Mouse (Mus musculus) limb, embryonic 11.5 days (tissue): ENCODE measurements at regions not wholly inside any gene's neighbourhood (a gene's known extent, or its start where the extent isn't known, plus 50 kb on each side); places are given as distances from the start of the nearest gene placed in this dataset.
"Not testable (repeated sequence)": the region's sequence is repeated elsewhere in the genome, so short reads cannot be mapped to it uniquely, and the experiment has no call there.

Experiments
- ATAC-seq: fragments of 200-750 bp; cut with Nextera tagmentation; 2 replicates; pipeline ENCODE4 v1.8.0; 2017; ENCODE audit warnings: low read depth; ENCODE audit not compliant: insufficient number of reproducible peaks, low FRiP score, low TSS enrichment
- DNase-seq: peaks from one replicate; pipeline ENCODE4 v3.0.0-alpha.2; 2015; ENCODE audit warnings: low spot score
- H3K27ac ChIP-seq: fragments of 300-500 bp; sonication (generic); replicated peaks from 2 replicates; pipeline ENCODE4 v1.5.1; 2014; ENCODE audit warnings: low read depth, mild to moderate bottlenecking, low read length
- H3K27me3 ChIP-seq: fragments of 300-500 bp; sonication (generic); 2 replicates; pipeline ENCODE4 v1.6.1; 2014; ENCODE audit warnings: mild to moderate bottlenecking, low read length, mixed read lengths; ENCODE audit not compliant: control insufficient read depth, insufficient read depth
- H3K36me3 ChIP-seq: fragments of 300-500 bp; sonication (generic); 2 replicates; pipeline ENCODE4 v1.6.1; 2014; ENCODE audit warnings: mild to moderate bottlenecking, low read length, moderate library complexity, mixed read lengths; ENCODE audit not compliant: control insufficient read depth, insufficient read depth
- H3K4me1 ChIP-seq: fragments of 300-500 bp; sonication (generic); 2 replicates; pipeline ENCODE4 v1.6.1; 2014; ENCODE audit warnings: low read length, mixed read lengths; ENCODE audit not compliant: control insufficient read depth, insufficient read depth
- H3K4me2 ChIP-seq: fragments of 300-500 bp; sonication (generic); 2 replicates; pipeline ENCODE4 v1.6.1; 2014; ENCODE audit warnings: low read depth, mild to moderate bottlenecking, moderate library complexity; ENCODE audit not compliant: severe bottlenecking
- H3K4me3 ChIP-seq: fragments of 300-500 bp; sonication (generic); 2 replicates; pipeline ENCODE4 v1.5.1; 2014; ENCODE audit warnings: low read depth, low read length
- H3K9ac ChIP-seq: fragments of 300-500 bp; sonication (generic); 2 replicates; pipeline ENCODE4 v1.6.1; 2014; ENCODE audit warnings: mild to moderate bottlenecking, low read length
- H3K9me3 ChIP-seq: fragments of 300-500 bp; sonication (generic); 2 replicates; pipeline ENCODE4 v1.6.1; 2016; ENCODE audit warnings: low read length; ENCODE audit not compliant: control insufficient read depth
- WGBS: fragments of 180-500 bp; shearing (Covaris S2); extraction: QIAGEN DNeasy Blood & Tissue Kit; methylation state at CpG from one replicate; pipeline ENCODE4 v1.1.7; 2014; 5-methylcytosine and 5-hydroxymethylcytosine counted together

DNA sequence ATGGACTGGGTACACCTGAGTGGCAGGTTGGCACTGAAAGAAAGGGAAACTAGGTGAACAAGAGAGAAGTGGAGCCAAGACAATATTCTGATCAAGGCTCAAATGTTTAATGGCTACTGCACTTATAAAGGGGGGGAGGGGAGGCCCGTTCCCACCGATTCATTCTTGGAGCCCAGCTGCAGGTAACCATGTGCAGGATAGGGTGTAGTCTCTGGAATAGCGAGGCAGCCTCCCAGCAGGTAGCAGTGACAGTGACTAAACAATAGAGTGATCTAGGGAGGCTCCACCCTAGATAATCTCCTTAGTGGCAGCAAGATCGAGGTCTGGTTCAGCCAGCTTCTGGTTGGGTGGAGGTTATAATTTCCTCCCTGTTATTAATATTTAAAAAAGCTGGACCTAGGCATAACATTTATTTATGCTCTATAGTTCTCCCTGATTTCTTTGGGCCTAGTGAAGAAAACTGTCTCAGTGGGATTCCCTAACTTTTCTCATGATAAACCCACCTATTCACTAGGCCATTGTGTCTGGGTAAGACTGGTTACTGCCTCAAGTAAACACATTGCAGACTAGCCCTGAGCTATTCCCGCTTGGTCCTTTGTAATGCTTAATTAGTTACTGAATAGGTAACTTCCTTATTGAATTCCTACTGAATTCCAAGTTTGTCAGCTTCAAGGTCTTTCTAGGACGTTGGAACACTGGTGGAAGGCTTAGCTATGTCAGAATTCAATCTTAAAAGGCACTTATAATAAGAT is 705.4 kb upstream of the Pou3f2 start:
- H3K4me2 ChIP-seq: no peak overlapping the region
- no peaks in the 10 kb centered on the region for H3K27me3 ChIP-seq
- ATAC-seq (no peak), DNase-seq (no peak)
- no peaks in the 10 kb centered on the region for H3K9me3 ChIP-seq
- no peaks in the 10 kb centered on the region for H3K4me1 ChIP-seq
- no peak overlapping the region for H3K4me3 ChIP-seq
- 77% methylated on average over 6 of the region's 6 CpGs for WGBS
- no peak overlapping the region for H3K27ac ChIP-seq
- no peak overlapping the region for H3K9ac ChIP-seq
- H3K36me3 ChIP-seq: no peaks in the 10 kb centered on the region

DNA sequence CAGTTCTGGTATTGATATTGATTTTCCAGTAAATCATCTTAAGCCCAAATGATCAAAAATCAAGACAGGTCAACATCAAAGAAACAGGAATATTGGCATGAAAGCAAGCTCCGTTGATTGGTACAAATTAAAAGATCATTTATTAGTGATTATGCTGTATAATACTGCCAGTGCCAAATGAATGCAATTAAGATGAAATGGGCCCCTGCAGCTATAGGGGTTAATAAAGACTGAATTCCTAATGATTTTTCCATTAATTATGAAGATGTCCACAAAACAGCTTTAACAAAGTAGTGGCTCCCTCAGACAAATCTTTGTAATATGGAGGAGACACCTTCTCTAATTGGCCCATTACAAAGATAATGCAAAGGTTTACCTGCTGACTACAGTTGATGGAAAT is 685.6 kb upstream of the Pou3f2 start:
- Histone ChIP-seq H3K36me3 (no peaks in the 10 kb centered on the region), H3K27ac (no peak overlapping the region), H3K4me3 (no peak overlapping the region), H3K9ac (no peak overlapping the region), H3K4me1 (no peaks in the 10 kb centered on the region), H3K9me3 (no peaks in the 10 kb centered on the region), H3K27me3 (no peaks in the 10 kb centered on the region), H3K4me2 (no peak overlapping the region)
- no peak for DNase-seq
- WGBS: 84% methylated on average over 1 of the region's 1 CpGs
- no peak for ATAC-seq

DNA sequence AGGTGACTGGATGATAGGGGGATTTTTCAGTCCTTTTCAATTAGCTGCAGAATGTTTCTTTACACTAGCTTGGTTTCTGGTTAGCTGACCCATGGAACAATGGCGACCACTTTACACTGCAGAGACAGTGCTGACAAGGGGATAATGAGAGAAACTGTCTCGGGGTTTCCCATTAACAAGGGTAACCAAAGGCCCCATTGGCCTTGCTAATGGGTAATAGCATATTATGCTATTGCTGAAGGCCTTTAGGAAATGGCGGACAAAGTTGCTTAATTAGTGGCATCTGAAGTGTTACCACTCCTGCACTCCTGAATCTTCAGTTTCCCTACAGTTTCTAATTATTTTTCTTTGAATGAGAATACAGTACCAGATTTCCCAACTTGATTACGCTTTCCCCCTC is 685.2 kb upstream of the Pou3f2 start:
- ATAC-seq (no peak), DNase-seq (no peak)
- no peaks in the 10 kb centered on the region for H3K4me1 ChIP-seq
- H3K4me3 ChIP-seq: no peak overlapping the region
- WGBS: 76% methylated on average over 4 of the region's 4 CpGs
- no peaks in the 10 kb centered on the region for H3K9me3 ChIP-seq
- no peak overlapping the region for H3K4me2 ChIP-seq
- H3K27ac ChIP-seq: no peak overlapping the region
- no peak overlapping the region for H3K9ac ChIP-seq
- no peaks in the 10 kb centered on the region for H3K36me3 ChIP-seq
- no peaks in the 10 kb centered on the region for H3K27me3 ChIP-seq

DNA sequence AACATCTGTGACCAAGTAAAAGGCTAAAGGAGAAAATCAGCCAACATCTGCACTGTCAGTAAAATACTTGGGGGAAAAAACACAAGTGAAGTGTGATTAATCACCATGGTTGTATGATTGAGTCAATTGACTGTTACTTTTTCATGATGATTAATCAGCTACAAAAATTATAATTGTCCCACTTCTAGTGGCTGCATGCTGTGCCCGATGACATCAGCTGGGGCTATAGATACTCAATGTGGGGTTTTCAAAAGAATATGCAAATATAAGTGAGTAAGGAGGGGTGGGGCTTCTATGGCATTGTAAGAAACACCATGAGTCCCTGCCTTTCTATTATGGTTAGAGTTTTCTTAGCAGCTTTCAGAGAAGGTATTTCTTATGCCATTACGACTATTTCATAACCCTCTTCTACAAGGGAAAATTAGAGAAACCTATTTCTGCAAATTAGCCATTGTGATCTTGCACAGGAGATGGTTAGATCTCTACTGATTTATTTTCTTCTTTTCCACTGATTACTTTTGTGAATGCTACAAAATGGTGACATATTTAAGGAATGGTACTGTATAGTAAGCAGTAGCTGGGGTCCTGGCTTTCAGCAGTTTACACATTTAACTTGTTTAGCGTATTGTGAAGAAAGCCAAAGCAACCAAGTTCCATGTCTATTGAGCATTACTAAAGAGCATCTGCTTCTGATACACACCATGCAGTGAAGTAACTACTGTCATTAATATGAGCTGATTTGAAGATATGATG is 660.1 kb upstream of the Pou3f2 start:
- 89% methylated on average over 3 of the region's 3 CpGs for WGBS
- DNase-seq (no peak), ATAC-seq (no peak)
- no peak overlapping the region for H3K27ac ChIP-seq
- no peaks in the 10 kb centered on the region for H3K4me1 ChIP-seq
- H3K9ac ChIP-seq: no peak overlapping the region
- H3K36me3 ChIP-seq: no peaks in the 10 kb centered on the region
- no peaks in the 10 kb centered on the region for H3K27me3 ChIP-seq
- no peaks in the 10 kb centered on the region for H3K9me3 ChIP-seq
- no peak overlapping the region for H3K4me2 ChIP-seq
- no peak overlapping the region for H3K4me3 ChIP-seq

DNA sequence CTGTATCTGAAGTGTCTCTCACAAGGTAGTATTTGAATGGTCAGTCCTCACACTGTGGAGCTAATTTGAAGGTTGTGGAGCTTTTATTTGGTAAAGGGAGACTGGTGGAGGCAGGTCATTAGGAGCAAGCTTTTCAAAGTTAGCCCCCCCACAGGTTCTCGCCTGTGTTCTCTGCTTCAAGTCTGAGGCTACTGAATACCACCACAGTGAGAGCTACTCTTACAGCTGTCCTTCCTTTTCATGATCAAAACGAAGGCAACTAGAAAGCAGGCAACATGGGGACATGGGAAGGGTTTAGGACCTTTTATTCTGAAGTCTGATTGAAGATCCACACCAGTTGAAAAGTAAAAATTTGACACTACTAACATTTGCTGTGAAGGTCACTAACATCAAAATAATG is 645.2 kb upstream of the Pou3f2 start:
- Histone ChIP-seq H3K4me2 (no peak overlapping the region), H3K36me3 (no peaks in the 10 kb centered on the region), H3K4me3 (no peak overlapping the region), H3K9ac (no peak overlapping the region), H3K9me3 (no peaks in the 10 kb centered on the region), H3K4me1 (no peaks in the 10 kb centered on the region), H3K27me3 (no peaks in the 10 kb centered on the region), H3K27ac (no peak overlapping the region)
- DNase-seq (no peak), ATAC-seq (no peak)
- 39% methylated on average over 2 of the region's 2 CpGs for WGBS

DNA sequence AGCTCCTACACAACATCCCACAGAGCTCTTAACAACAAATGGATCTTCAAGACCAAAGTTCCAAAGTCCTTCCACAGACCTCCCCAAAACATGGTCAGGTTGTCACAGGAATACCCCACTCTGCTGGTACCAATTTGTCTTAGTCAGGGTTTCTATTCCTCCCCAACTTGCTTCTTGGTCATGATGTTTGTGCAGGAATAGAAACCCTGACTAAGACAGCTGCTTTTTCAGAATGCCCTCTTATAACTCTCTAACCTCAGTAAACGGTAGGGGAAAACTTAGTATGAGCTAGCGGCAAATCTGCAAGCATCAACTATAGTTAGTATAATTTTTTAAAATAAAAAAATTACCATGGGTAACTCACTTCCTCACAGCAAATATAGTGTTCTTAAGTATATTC is 613.3 kb upstream of the Pou3f2 start:
- not testable (repeated sequence) for H3K9ac ChIP-seq, H3K9me3 ChIP-seq, H3K27me3 ChIP-seq, H3K27ac ChIP-seq, H3K4me2 ChIP-seq, H3K4me3 ChIP-seq, H3K4me1 ChIP-seq, H3K36me3 ChIP-seq, DNase-seq, ATAC-seq
- 91% methylated on average over 2 of the region's 2 CpGs for WGBS

DNA sequence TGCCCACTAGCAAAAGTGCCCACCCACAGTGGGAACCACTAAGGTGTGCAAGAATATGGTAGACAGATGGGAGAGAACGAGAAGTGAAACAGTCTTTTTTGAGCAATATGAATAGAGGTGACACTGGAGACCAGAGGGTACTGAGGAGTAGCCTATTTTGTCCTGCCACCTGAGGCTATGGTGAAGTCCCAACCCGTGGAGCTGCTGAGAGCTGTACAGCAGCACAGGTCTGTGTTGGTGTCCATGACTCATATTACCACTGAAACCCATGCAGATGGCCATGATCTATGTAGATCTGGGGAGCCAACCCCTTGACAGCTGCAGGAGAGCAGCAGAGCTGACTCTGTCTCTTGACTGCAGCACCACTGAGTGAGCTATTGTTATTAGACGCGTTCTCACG is 591.4 kb upstream of the Pou3f2 start:
- Histone ChIP-seq H3K4me3 (no peak overlapping the region), H3K9me3 (no peaks in the 10 kb centered on the region), H3K4me2 (no peak overlapping the region), H3K27ac (no peak overlapping the region), H3K36me3 (no peaks in the 10 kb centered on the region), H3K9ac (no peak overlapping the region), H3K27me3 (no peaks in the 10 kb centered on the region), H3K4me1 (no peaks in the 10 kb centered on the region)
- DNase-seq (no peak), ATAC-seq (no peak)
- 93% methylated on average over 5 of the region's 5 CpGs for WGBS

DNA sequence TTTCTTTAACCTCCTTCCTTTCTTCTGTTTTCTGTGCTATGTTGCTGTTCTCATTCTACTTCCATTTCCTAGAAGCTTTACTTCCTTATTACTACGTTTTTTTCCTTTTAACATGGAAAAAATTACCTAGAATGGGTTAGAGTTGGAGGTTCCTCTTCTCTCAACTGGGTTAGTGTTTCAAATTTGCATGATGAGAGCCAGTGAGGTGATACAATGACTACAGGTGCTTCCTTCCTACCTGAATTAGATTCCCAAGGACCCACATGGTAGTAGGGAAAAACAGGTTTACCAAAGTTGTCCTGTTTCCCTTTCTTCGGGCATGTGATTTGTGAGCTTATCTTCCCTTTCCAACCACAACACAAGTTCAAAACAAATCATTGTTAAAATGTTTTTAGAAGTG is 589.4 kb upstream of the Pou3f2 start:
- Histone ChIP-seq H3K9ac (no peak overlapping the region), H3K36me3 (no peaks in the 10 kb centered on the region), H3K4me2 (no peak overlapping the region), H3K27ac (no peak overlapping the region), H3K4me3 (no peak overlapping the region), H3K9me3 (no peaks in the 10 kb centered on the region), H3K4me1 (no peaks in the 10 kb centered on the region), H3K27me3 (no peaks in the 10 kb centered on the region)
- 74% methylated on average over 2 of the region's 2 CpGs for whole genome bisulfite sequencing
- no peak for ATAC-seq
- no peak for DNase-seq
